Mouse (Mus musculus) G1E (cell line): ENCODE data around the gene Orm1.

Source experiments
- CTCF ChIP-seq: IDR thresholded peaks from 2 replicates; pipeline ENCODE4 v1.5.1; 2012; ENCODE audit warnings: low read depth, low read length, inconsistent platforms, mixed read lengths
- GATA1 ChIP-seq: IDR thresholded peaks from 2 replicates; pipeline ENCODE4 v1.6.1; 2012; ENCODE audit warnings: borderline replicate concordance, low read length, inconsistent platforms, mixed read lengths
- GATA2 ChIP-seq: IDR thresholded peaks from 2 replicates; pipeline ENCODE4 v1.6.1; 2012; ENCODE audit warnings: low read depth, low read length, inconsistent platforms, borderline replicate concordance
- POLR2AphosphoS5 ChIP-seq: IDR thresholded peaks from 2 replicates; pipeline ENCODE4 v1.6.1; 2012; ENCODE audit warnings: low read depth, low read length, inconsistent platforms; ENCODE audit not compliant: insufficient replicate concordance
- TAL1 ChIP-seq: conservative IDR thresholded peaks from 2 replicates; pipeline ENCODE4 v1.6.1; 2012; ENCODE audit warnings: low read depth, low read length, inconsistent platforms, mixed read lengths

DNA sequence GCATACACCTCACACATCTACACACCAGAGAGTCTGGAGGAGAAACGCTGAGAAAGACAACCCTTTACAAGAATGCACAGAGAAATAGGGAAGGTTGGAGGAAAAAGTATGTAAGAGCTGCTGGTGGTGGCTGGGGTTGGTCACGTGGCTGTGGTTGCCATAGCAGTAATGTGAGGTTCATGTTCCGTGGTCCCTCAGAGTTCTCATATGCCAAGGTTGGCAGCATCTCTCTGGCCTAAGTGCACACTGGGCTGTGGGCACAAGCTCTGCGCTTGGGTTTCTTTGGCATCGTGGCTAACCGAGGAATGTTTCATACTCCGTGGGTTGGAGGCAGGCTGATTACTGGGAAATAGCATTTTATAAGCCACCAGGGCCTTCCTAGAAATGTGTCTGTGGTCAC, 32.9 kb upstream of the Orm1 start:
- TF ChIP-seq CTCF (no peak), GATA1 (no peak), TAL1 (no peak), POLR2AphosphoS5 (no peak), GATA2 (no peak)
